Mouse (Mus musculus) forebrain, embryonic 14.5 days (tissue): ENCODE measurements around the gene Clhc1. TPM values are rescaled to one million over a fixed set of nuclear protein-coding genes. Genes with fewer than 3 reads are reported as not detected.
A peak's percentile ranks its signal among the peaks of the same experiment; 100 is the strongest.

Experiments
- ATAC-seq: fragments of 200-750 bp; cut with Nextera tagmentation; 2 replicates; pipeline ENCODE4 v1.8.0; 2017; ENCODE audit warnings: mild to moderate bottlenecking, moderate library complexity
- DNase-seq: peaks from one replicate; pipeline ENCODE4 v3.0.0-alpha.2; 2015; ENCODE audit warnings: low spot score
- H3K27ac ChIP-seq: fragments of 300-500 bp; sonication (generic); 2 replicates; pipeline ENCODE4 v1.5.1; 2014; ENCODE audit warnings: low read depth, mild to moderate bottlenecking, control low read depth, low read length, moderate library complexity
- H3K27me3 ChIP-seq: fragments of 300-500 bp; sonication (generic); replicated peaks from 2 replicates; pipeline ENCODE4 v1.6.1; 2014; ENCODE audit warnings: low read length, control low read depth, mixed read lengths; ENCODE audit not compliant: control insufficient read depth, insufficient read depth
- H3K36me3 ChIP-seq: fragments of 300-500 bp; sonication (generic); 2 replicates; pipeline ENCODE4 v1.6.1; 2014; ENCODE audit warnings: low read length, control low read depth; ENCODE audit not compliant: control insufficient read depth, insufficient read depth
- H3K4me1 ChIP-seq: fragments of 300-500 bp; sonication (generic); 2 replicates; pipeline ENCODE4 v1.6.1; 2014; ENCODE audit warnings: antibody characterized with exemption, low read length, control low read depth; ENCODE audit not compliant: control insufficient read depth, insufficient read depth
- H3K4me2 ChIP-seq: fragments of 300-500 bp; sonication (generic); 2 replicates; pipeline ENCODE4 v1.6.1; 2014; ENCODE audit warnings: mild to moderate bottlenecking, control low read depth, low read length
- H3K4me3 ChIP-seq: fragments of 300-500 bp; sonication (generic); 2 replicates; pipeline ENCODE4 v1.5.1; 2014; ENCODE audit warnings: low read depth, low read length, control low read depth
- H3K9ac ChIP-seq: fragments of 300-500 bp; sonication (generic); 2 replicates; pipeline ENCODE4 v1.6.1; 2014; ENCODE audit warnings: mild to moderate bottlenecking, low read length, control low read depth, moderate library complexity
- H3K9me3 ChIP-seq: fragments of 300-500 bp; sonication (generic); replicated peaks from 2 replicates; pipeline ENCODE4 v1.6.1; 2016; ENCODE audit warnings: low read length, control low read depth, mixed read lengths; ENCODE audit not compliant: control insufficient read depth
- WGBS: fragments of 180-500 bp; shearing (Covaris S2); extraction: QIAGEN DNeasy Blood & Tissue Kit; methylation state at CpG from one replicate; pipeline ENCODE4 v1.1.7; 2014; 5-methylcytosine and 5-hydroxymethylcytosine counted together
- polyA plus RNA-seq: library from polyadenylated mRNA; unstranded; fragments of >200 nt; fragmentation: Nextera tagmentation; extraction: Ambion mirVana; gene quantifications from 2 replicates; pipeline ENCODE4 v1.2.1, GENCODE M21; 2014

Clhc1 gene
- polyA plus RNA-seq, 1 experiment from 2014 or later = 0.10 TPM

- no peaks in the 10 kb centered on the region for H3K9me3 ChIP-seq
- H3K4me3 ChIP-seq = no peak overlapping the region
- ATAC-seq (no peak), DNase-seq (no peak)
- H3K27me3 ChIP-seq = no peaks in the 10 kb centered on the region
- no peak overlapping the region for H3K27ac ChIP-seq
- H3K4me2 ChIP-seq = no peak overlapping the region
- no peaks in the 10 kb centered on the region for H3K4me1 ChIP-seq
- no peak overlapping the region for H3K9ac ChIP-seq
- no peaks in the 10 kb centered on the region for H3K36me3 ChIP-seq
- WGBS = 33% methylated on average over 2 of the region's 2 CpGs
Measured at GRCm38 (mm10) chr11:29603581-29603980, 55.8 kb downstream of the Clhc1 start.

GRCm38 (mm10) chr11:29607465-29607990 lies 59.8 kb downstream of the Clhc1 start:
- Histone ChIP-seq H3K4me1 (no peaks in the 10 kb centered on the region), H3K27me3 (no peaks in the 10 kb centered on the region), H3K27ac (no peak overlapping the region), H3K9ac (no peak overlapping the region), H3K9me3 (no peaks in the 10 kb centered on the region), H3K4me3 (no peak overlapping the region), H3K4me2 (no peak overlapping the region), H3K36me3 (no peaks in the 10 kb centered on the region)
- 93% methylated on average over 2 of the region's 2 CpGs for WGBS
- ATAC-seq (no peak), DNase-seq (no peak)

- H3K9ac ChIP-seq = no peak overlapping the region
- ATAC-seq = no peak
- WGBS = 75% methylated on average over 5 of the region's 5 CpGs
Measured at GRCm38 (mm10) chr11:29609756-29610468, 62.2 kb downstream of the Clhc1 start.

GRCm38 (mm10) chr11:29612007-29612406 lies 64.3 kb downstream of the Clhc1 start:
- no peak for ATAC-seq
- no peaks in the 10 kb centered on the region for H3K9me3 ChIP-seq
- no peaks in the 10 kb centered on the region for H3K36me3 ChIP-seq
- H3K4me2 ChIP-seq = no peak overlapping the region
- H3K9ac ChIP-seq = no peak overlapping the region
- H3K4me1 ChIP-seq = no peaks in the 10 kb centered on the region
- DNase-seq = no peak
- H3K27me3 ChIP-seq = no peaks in the 10 kb centered on the region
- H3K27ac ChIP-seq = no peak overlapping the region
- H3K4me3 ChIP-seq = no peak overlapping the region

More at GRCm38 (mm10) chr11:29609756-29610468, 62.2 kb downstream of the Clhc1 start:
- no peak overlapping the region for H3K27ac ChIP-seq
- no peak overlapping the region for H3K4me3 ChIP-seq
- no peak overlapping the region for H3K4me2 ChIP-seq
- H3K27me3 ChIP-seq = no peaks in the 10 kb centered on the region
- H3K4me1 ChIP-seq = no peaks in the 10 kb centered on the region
- no peaks in the 10 kb centered on the region for H3K9me3 ChIP-seq
- H3K36me3 ChIP-seq = no peaks in the 10 kb centered on the region
- no peak for DNase-seq

GRCm38 (mm10) chr11:29613185-29613735 lies 65.5 kb downstream of the Clhc1 start:
- no peaks in the 10 kb centered on the region for H3K4me1 ChIP-seq
- no peaks in the 10 kb centered on the region for H3K27me3 ChIP-seq
- no peak overlapping the region for H3K4me3 ChIP-seq
- ATAC-seq (no peak), DNase-seq (no peak)
- H3K9ac ChIP-seq = no peak overlapping the region
- WGBS = 92% methylated on average over 4 of the region's 4 CpGs
- H3K4me2 ChIP-seq = no peak overlapping the region
- no peak overlapping the region for H3K27ac ChIP-seq
- H3K36me3 ChIP-seq = no peaks in the 10 kb centered on the region
- H3K9me3 ChIP-seq = no peaks in the 10 kb centered on the region

- no peaks in the 10 kb centered on the region for H3K27me3 ChIP-seq
- H3K4me2 ChIP-seq = no peak overlapping the region
- H3K9me3 ChIP-seq = no peaks in the 10 kb centered on the region
- 89% methylated on average over 6 of the region's 6 CpGs for WGBS
- no peaks in the 10 kb centered on the region for H3K4me1 ChIP-seq
- H3K36me3 ChIP-seq = no peaks in the 10 kb centered on the region
- no peak overlapping the region for H3K9ac ChIP-seq
- H3K4me3 ChIP-seq = no peak overlapping the region
- ATAC-seq = no peak
- no peak overlapping the region for H3K27ac ChIP-seq
- no peak for DNase-seq
Measured at GRCm38 (mm10) chr11:29614217-29614924, 66.6 kb downstream of the Clhc1 start.

- Histone ChIP-seq H3K4me1 (no peaks in the 10 kb centered on the region), H3K36me3 (no peaks in the 10 kb centered on the region), H3K9ac (no peak overlapping the region), H3K4me2 (no peak overlapping the region), H3K9me3 (no peaks in the 10 kb centered on the region), H3K4me3 (no peak overlapping the region), H3K27ac (no peak overlapping the region), H3K27me3 (no peaks in the 10 kb centered on the region)
- peak; percentile 28 for DNase-seq
- 15% methylated on average over 5 of the region's 5 CpGs for WGBS
- peak; percentile 46; the same call in 1 of the 2 replicates for ATAC-seq
Measured at GRCm38 (mm10) chr11:29622030-29622790, 74.5 kb downstream of the Clhc1 start.

- DNase-seq (no peak), ATAC-seq (no peak)
- Histone ChIP-seq H3K9ac (no peak overlapping the region), H3K27me3 (no peaks in the 10 kb centered on the region), H3K9me3 (no peaks in the 10 kb centered on the region), H3K27ac (no peak overlapping the region), H3K36me3 (no peaks in the 10 kb centered on the region), H3K4me1 (no peaks in the 10 kb centered on the region), H3K4me2 (no peak overlapping the region), H3K4me3 (no peak overlapping the region)
- WGBS = 88% methylated on average over 3 of the region's 3 CpGs
Measured at GRCm38 (mm10) chr11:29623327-29623726, 75.6 kb downstream of the Clhc1 start.
